Mouse (Mus musculus) forebrain, embryonic 13.5 days (tissue): ENCODE data around the gene Gnpat. TPM values are rescaled to one million over a fixed set of nuclear protein-coding genes. Genes with fewer than 3 reads are reported as not detected.
"Not testable (repeated sequence)": the region's sequence is repeated elsewhere in the genome, so short reads cannot be mapped to it uniquely, and the experiment has no call there.

Experiments used
- ATAC-seq: fragments of 200-750 bp; cut with Nextera tagmentation; 2 replicates; pipeline ENCODE4 v1.8.0; 2017
- H3K27ac ChIP-seq: fragments of 300-500 bp; sonication (generic); 2 replicates; pipeline ENCODE4 v1.5.1; 2015; ENCODE audit warnings: inconsistent platforms, mild to moderate bottlenecking, moderate library complexity
- H3K27me3 ChIP-seq: fragments of 300-500 bp; sonication (generic); 2 replicates; pipeline ENCODE4 v1.6.1; 2015; ENCODE audit warnings: mild to moderate bottlenecking, inconsistent platforms
- H3K36me3 ChIP-seq: fragments of 300-500 bp; sonication (generic); 2 replicates; pipeline ENCODE4 v1.6.1; 2015; ENCODE audit warnings: mild to moderate bottlenecking, inconsistent platforms; ENCODE audit not compliant: poor library complexity, severe bottlenecking
- H3K4me1 ChIP-seq: fragments of 300-500 bp; sonication (generic); 2 replicates; pipeline ENCODE4 v1.6.1; 2015; ENCODE audit warnings: inconsistent platforms
- H3K4me2 ChIP-seq: fragments of 300-500 bp; sonication (generic); 2 replicates; pipeline ENCODE4 v1.6.1; 2015; ENCODE audit warnings: inconsistent platforms, mild to moderate bottlenecking, moderate library complexity
- H3K4me3 ChIP-seq: fragments of 300-500 bp; sonication (generic); 2 replicates; pipeline ENCODE4 v1.5.1; 2015; ENCODE audit warnings: mild to moderate bottlenecking, inconsistent platforms
- H3K9ac ChIP-seq: fragments of 300-500 bp; sonication (generic); 2 replicates; pipeline ENCODE4 v1.6.1; 2015; ENCODE audit warnings: mild to moderate bottlenecking, inconsistent platforms
- H3K9me3 ChIP-seq: fragments of 300-500 bp; sonication (generic); replicated peaks from 2 replicates; pipeline ENCODE4 v1.6.1; 2016; ENCODE audit warnings: inconsistent platforms
- WGBS: fragments of 180-500 bp; shearing (Covaris S2); methylation state at CpG from one replicate; pipeline ENCODE4 v1.1.7; 2015; 5-methylcytosine and 5-hydroxymethylcytosine counted together
- polyA plus RNA-seq: library from polyadenylated mRNA; unstranded; fragments of >200 nt; fragmentation: Nextera tagmentation; extraction: Ambion mirVana; gene quantifications from 2 replicates; pipeline ENCODE4 v1.2.1, GENCODE M21; 2015

Gene Gnpat
- polyA plus RNA-seq, 1 experiment from 2014 or later: 100 TPM

- Histone ChIP-seq H3K4me2 (no peak overlapping the region), H3K4me3 (no peak overlapping the region), H3K36me3 (peaks cover 10% of the 10 kb centered on the region), H3K4me1 (no peaks in the 10 kb centered on the region), H3K9ac (no peak overlapping the region), H3K27ac (no peak overlapping the region), H3K27me3 (peaks cover 17% of the 10 kb centered on the region; the same call in 1 of the 2 replicates), H3K9me3 (no peaks in the 10 kb centered on the region)
- WGBS: 77% methylated on average over 6 of the region's 6 CpGs
- no peak for ATAC-seq
Observed at GRCm38 (mm10) chr8:124831531-124831930, 31.3 kb upstream of the Gnpat start.

- Histone ChIP-seq H3K4me3 (no peak overlapping the region), H3K9ac (no peak overlapping the region), H3K4me1 (no peaks in the 10 kb centered on the region), H3K36me3 (peaks cover 10% of the 10 kb centered on the region), H3K27me3 (peaks cover 15% of the 10 kb centered on the region; the same call in 1 of the 2 replicates), H3K4me2 (no peak overlapping the region), H3K9me3 (no peaks in the 10 kb centered on the region), H3K27ac (no peak overlapping the region)
- 87% methylated on average over 6 of the region's 6 CpGs for whole genome bisulfite sequencing
- no peak for ATAC-seq
Observed at GRCm38 (mm10) chr8:124831941-124832340, 30.9 kb upstream of the Gnpat start.

DNA sequence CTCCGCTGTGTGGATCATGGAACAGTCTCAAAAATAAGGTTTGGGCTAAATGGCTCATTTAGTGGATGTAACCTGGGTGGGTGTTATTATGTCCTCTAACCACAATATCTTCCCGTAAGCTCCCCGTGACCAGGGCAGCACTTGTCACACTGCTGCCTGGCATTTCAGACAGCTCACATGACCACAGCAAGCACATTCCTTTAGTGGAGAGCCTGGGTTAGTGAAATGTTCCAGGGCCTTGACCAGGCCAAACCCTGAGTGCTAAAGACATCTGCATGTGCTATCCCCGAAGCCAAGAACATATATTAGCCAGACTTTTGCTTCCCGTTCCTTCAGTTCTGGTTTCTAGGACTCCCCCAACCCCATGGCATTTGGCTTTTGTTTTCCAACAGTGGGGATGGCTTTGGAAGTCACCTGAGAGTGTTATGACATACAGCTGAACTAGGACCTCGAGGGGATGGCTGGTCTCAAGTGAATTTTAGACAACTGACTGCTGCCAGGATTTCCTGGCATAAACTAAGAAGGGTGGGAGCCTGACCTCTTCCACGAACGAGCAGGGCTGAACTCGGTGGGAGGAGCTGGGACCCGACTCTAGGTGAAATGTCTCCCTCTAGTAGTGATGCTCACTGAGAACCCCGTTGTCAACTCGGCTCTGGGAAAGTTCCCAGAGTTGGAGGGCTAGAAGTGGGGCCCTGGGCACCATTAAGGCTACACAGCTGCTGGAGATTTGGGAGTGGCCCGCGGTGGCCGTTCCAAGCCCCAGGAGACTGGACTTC lies 29.2 kb upstream of the Gnpat start:
- no peak for ATAC-seq
- WGBS: 49% methylated on average over 15 of the region's 15 CpGs
- H3K4me2 ChIP-seq: no peak overlapping the region
- no peak overlapping the region for H3K9ac ChIP-seq
- H3K9me3 ChIP-seq: no peaks in the 10 kb centered on the region
- peaks cover 25% of the 10 kb centered on the region for H3K36me3 ChIP-seq
- H3K4me1 ChIP-seq: no peaks in the 10 kb centered on the region
- no peak overlapping the region for H3K27ac ChIP-seq
- H3K4me3 ChIP-seq: no peak overlapping the region
- H3K27me3 ChIP-seq: 0 out of 2 replicates have a peak, but pooled peaks cover 9% of the 10 kb centered on the region

DNA sequence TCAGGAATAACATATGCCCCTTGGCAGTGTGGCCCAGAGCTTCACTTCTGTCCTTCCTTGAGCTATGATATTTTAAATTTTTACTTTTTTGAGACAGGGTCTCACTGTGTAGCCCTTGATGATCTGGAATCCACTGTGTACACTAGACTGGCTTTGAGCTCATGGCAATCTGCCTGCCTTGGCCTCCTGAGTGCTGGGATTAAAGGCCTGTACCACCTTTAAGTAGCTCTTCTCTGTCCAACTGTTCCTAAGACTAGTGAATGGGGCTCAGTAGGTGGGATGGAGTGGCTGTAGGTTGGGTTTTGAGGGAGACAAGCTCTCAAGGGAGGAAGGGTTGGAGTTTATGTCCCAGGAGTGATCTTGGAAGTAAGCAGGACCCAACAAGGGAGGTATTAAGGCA lies 27.0 kb upstream of the Gnpat start:
- H3K36me3 ChIP-seq: peaks cover 37% of the 10 kb centered on the region
- no peaks in the 10 kb centered on the region for H3K9me3 ChIP-seq
- no peak for ATAC-seq
- no peaks in the 10 kb centered on the region for H3K27me3 ChIP-seq
- H3K27ac ChIP-seq: no peak overlapping the region
- no peak overlapping the region for H3K4me3 ChIP-seq
- no peak overlapping the region for H3K9ac ChIP-seq
- no peaks in the 10 kb centered on the region for H3K4me1 ChIP-seq
- no peak overlapping the region for H3K4me2 ChIP-seq

DNA sequence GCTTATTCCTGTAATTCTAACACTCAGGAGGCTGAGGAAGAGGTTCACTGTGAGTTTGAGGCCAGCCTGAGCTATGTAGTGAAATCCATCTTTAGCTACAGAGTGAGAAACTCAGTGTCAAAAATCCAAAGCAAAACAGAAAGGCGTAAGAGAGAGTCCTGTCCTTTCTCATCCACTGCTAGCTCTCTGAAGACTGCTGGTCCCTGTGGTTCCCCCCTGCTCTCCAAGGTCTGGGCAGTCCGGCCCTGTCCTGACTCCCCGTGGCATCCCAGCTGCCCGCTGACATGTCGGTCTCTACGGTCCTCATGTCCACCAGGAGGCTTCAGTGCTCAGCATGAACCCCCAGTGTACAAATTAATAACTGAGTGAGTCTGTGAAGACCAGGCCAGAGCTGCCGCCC lies 26.6 kb upstream of the Gnpat start:
- H3K4me1 ChIP-seq: no peaks in the 10 kb centered on the region
- H3K4me2 ChIP-seq: no peak overlapping the region
- no peaks in the 10 kb centered on the region for H3K9me3 ChIP-seq
- 86% methylated on average over 7 of the region's 7 CpGs for WGBS
- no peak for ATAC-seq
- H3K27ac ChIP-seq: no peak overlapping the region
- peaks cover 41% of the 10 kb centered on the region for H3K36me3 ChIP-seq
- no peak overlapping the region for H3K9ac ChIP-seq
- H3K4me3 ChIP-seq: no peak overlapping the region
- H3K27me3 ChIP-seq: no peaks in the 10 kb centered on the region

GRCm38 (mm10) chr8:124836907-124837306 lies 25.9 kb upstream of the Gnpat start:
- WGBS: 94% methylated on average over 2 of the region's 2 CpGs
- no peaks in the 10 kb centered on the region for H3K27me3 ChIP-seq
- H3K9ac ChIP-seq: no peak overlapping the region
- no peaks in the 10 kb centered on the region for H3K9me3 ChIP-seq
- no peak for ATAC-seq
- H3K36me3 ChIP-seq: peaks cover 47% of the 10 kb centered on the region
- H3K4me2 ChIP-seq: no peak overlapping the region
- no peak overlapping the region for H3K27ac ChIP-seq
- no peak overlapping the region for H3K4me3 ChIP-seq
- H3K4me1 ChIP-seq: no peaks in the 10 kb centered on the region

- H3K4me2 ChIP-seq: no peak overlapping the region
- H3K27ac ChIP-seq: no peak overlapping the region
- no peak overlapping the region for H3K4me3 ChIP-seq
- WGBS: 83% methylated on average over 2 of the region's 2 CpGs
- H3K9ac ChIP-seq: no peak overlapping the region
- H3K9me3 ChIP-seq: no peaks in the 10 kb centered on the region
- peaks cover 49% of the 10 kb centered on the region for H3K36me3 ChIP-seq
- no peak for ATAC-seq
- H3K27me3 ChIP-seq: no peaks in the 10 kb centered on the region
- H3K4me1 ChIP-seq: no peaks in the 10 kb centered on the region
Observed at GRCm38 (mm10) chr8:124837956-124838355, 24.9 kb upstream of the Gnpat start.

GRCm38 (mm10) chr8:124839371-124839770 lies 23.5 kb upstream of the Gnpat start:
- no peak overlapping the region for H3K4me2 ChIP-seq
- no peak overlapping the region for H3K4me3 ChIP-seq
- no peak for ATAC-seq
- WGBS: 92% methylated on average over 10 of the region's 10 CpGs
- H3K27ac ChIP-seq: no peak overlapping the region
- H3K9ac ChIP-seq: no peak overlapping the region
- peaks cover 58% of the 10 kb centered on the region for H3K36me3 ChIP-seq
- H3K9me3 ChIP-seq: no peaks in the 10 kb centered on the region
- H3K27me3 ChIP-seq: no peaks in the 10 kb centered on the region
- no peaks in the 10 kb centered on the region for H3K4me1 ChIP-seq

GRCm38 (mm10) chr8:124840900-124841299 lies 21.9 kb upstream of the Gnpat start:
- Histone ChIP-seq H3K4me1 (no peaks in the 10 kb centered on the region), H3K36me3 (peaks cover 66% of the 10 kb centered on the region), H3K9me3 (no peaks in the 10 kb centered on the region), H3K27me3 (no peaks in the 10 kb centered on the region), H3K4me3 (no peak overlapping the region), H3K27ac (no peak overlapping the region), H3K4me2 (no peak overlapping the region), H3K9ac (no peak overlapping the region)
- 93% methylated on average over 7 of the region's 7 CpGs for WGBS
- no peak for ATAC-seq

DNA sequence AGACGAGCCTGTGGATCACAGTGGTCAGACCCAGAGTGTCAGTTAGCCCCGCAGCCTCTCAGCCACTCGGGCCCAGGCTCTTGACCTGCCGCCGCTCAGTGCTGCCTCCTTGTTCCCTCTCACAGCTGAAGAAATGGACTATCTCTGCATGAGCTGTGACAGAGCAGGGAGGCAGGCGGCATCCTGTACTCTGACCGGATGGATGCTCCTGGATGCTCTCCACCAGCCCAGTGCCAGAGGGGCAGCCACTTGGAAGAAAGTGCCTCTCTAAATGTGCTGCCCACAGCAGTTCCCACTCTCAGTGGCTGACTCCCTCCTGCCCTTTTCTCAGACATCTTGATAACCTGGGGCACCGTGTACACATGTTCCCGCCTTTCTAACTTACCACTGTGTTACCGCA lies 21.1 kb upstream of the Gnpat start:
- H3K27ac ChIP-seq: no peak overlapping the region
- H3K9me3 ChIP-seq: no peaks in the 10 kb centered on the region
- no peak for ATAC-seq
- no peaks in the 10 kb centered on the region for H3K4me1 ChIP-seq
- 91% methylated on average over 10 of the region's 10 CpGs for WGBS
- H3K4me3 ChIP-seq: no peak overlapping the region
- H3K4me2 ChIP-seq: no peak overlapping the region
- no peaks in the 10 kb centered on the region for H3K27me3 ChIP-seq
- H3K9ac ChIP-seq: no peak overlapping the region
- H3K36me3 ChIP-seq: peaks cover 66% of the 10 kb centered on the region

DNA sequence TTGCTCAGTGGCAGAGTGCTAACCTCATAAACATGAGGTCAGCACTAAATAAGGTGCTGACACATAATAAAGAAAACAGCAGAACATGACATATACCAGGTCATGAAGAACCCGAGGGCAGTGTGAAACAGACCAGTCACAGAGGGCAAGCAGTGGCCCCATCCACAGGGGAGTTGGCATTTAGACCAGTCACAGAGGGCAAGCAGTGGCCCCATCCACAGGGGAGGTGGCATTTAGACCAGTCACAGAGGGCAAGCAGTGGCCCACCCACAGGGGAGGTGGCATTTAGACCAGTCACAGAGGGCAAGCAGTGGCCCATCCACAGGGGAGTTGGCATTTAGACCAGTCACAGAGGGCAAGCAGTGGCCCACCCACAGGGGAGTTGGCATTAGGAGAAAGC lies 19.9 kb upstream of the Gnpat start:
- H3K4me3 ChIP-seq, H3K27me3 ChIP-seq, H3K9me3 ChIP-seq, ATAC-seq, H3K9ac ChIP-seq, H3K27ac ChIP-seq, H3K4me1 ChIP-seq, H3K4me2 ChIP-seq: not testable (repeated sequence)
- 83% methylated on average over 1 of the region's 1 CpGs for WGBS
- H3K36me3 ChIP-seq: peaks cover 58% of the 10 kb centered on the region

- H3K4me1 ChIP-seq: no peaks in the 10 kb centered on the region
- no peak overlapping the region for H3K9ac ChIP-seq
- ATAC-seq: no peak
- H3K9me3 ChIP-seq: no peaks in the 10 kb centered on the region
- H3K27me3 ChIP-seq: no peaks in the 10 kb centered on the region
- no peak overlapping the region for H3K4me3 ChIP-seq
- no peak overlapping the region for H3K4me2 ChIP-seq
- no peak overlapping the region for H3K27ac ChIP-seq
- H3K36me3 ChIP-seq: peaks cover 36% of the 10 kb centered on the region
- whole genome bisulfite sequencing: 66% methylated on average over 3 of the region's 3 CpGs
Observed at GRCm38 (mm10) chr8:124845131-124845530, 17.7 kb upstream of the Gnpat start.

DNA sequence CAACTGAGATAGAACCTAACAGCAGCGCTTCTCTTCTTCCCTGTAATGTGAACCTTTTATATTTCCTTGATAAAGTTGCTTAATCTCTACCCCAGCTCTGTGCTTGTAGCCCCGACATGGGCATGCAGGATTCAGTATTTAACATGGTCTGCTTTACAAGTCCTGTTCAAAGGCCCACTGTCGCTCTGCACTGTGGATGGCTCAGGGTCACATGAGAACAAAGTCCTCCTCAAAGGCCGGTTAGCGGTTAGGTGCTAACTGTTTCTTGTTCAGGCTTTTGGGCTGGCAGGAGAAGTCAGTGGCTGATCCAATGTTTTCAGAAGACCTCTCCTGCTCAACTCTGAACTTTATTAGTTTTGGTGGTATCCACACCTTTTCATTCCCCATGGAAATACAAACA lies 17.3 kb upstream of the Gnpat start:
- 93% methylated on average over 5 of the region's 5 CpGs for WGBS
- Histone ChIP-seq H3K4me3 (no peak overlapping the region), H3K9ac (no peak overlapping the region), H3K4me1 (no peaks in the 10 kb centered on the region), H3K9me3 (no peaks in the 10 kb centered on the region), H3K27me3 (no peaks in the 10 kb centered on the region), H3K4me2 (no peak overlapping the region), H3K36me3 (peaks cover 32% of the 10 kb centered on the region), H3K27ac (no peak overlapping the region)
- no peak for ATAC-seq
